Mouse (Mus musculus): ENCODE data around the gene Rpl41.
A peak's percentile ranks its signal among the peaks of the same experiment; 100 is the strongest.
"Not testable (repeated sequence)": the region's sequence is repeated elsewhere in the genome, so short reads cannot be mapped to it uniquely, and the experiment has no call there.

Gene Rpl41

GRCm38 (mm10) chr10:128556286-128556685 is 7.2 kb upstream of the Rpl41 start:
- DNase-seq (ENCODE audit: low spot score): no peak

GRCm38 (mm10) chr10:128555567-128555966 is 6.5 kb upstream of the Rpl41 start:
- not testable (repeated sequence) for DNase-seq (ENCODE audit: low spot score)

- DNase-seq (ENCODE audit: low spot score): not testable (repeated sequence)
Measured at GRCm38 (mm10) chr10:128550144-128550823, 1.2 kb upstream of the Rpl41 start.

- peak; percentile 11 for DNase-seq (ENCODE audit: low spot score)
Measured at GRCm38 (mm10) chr10:128549682-128550057, 565 bp upstream of the Rpl41 start.

- DNase-seq (ENCODE audit: low spot score): peak; percentile 18
Measured at GRCm38 (mm10) chr10:128548051-128548791, 884 bp downstream of the Rpl41 start.

- DNase-seq (ENCODE audit: low spot score): peak; percentile 94
Measured at GRCm38 (mm10) chr10:128547361-128548032, 1.6 kb downstream of the Rpl41 start, which contains the start of gene Zc3h10. Zc3h10 (minus strand) TSS chr10:128547774.

- no peak for DNase-seq (ENCODE audit: low spot score)
Measured at GRCm38 (mm10) chr10:128546787-128547186, 2.3 kb downstream of the Rpl41 start.

GRCm38 (mm10) chr10:128546361-128546760 is 2.7 kb downstream of the Rpl41 start:
- DNase-seq (ENCODE audit: low spot score): no peak

GRCm38 (mm10) chr10:128545570-128545898 is 3.6 kb downstream of the Rpl41 start:
- DNase-seq (ENCODE audit: low spot score): no peak

GRCm38 (mm10) chr10:128544674-128545569 is 4.2 kb downstream of the Rpl41 start:
- DNase-seq (ENCODE audit: low spot score): no peak

- no peak for DNase-seq (ENCODE audit: low spot score)
Measured at GRCm38 (mm10) chr10:128544151-128544657, 4.9 kb downstream of the Rpl41 start.

GRCm38 (mm10) chr10:128543100-128543499 is 6.0 kb downstream of the Rpl41 start:
- DNase-seq (ENCODE audit: low spot score): no peak

GRCm38 (mm10) chr10:128538340-128538870 is 10.7 kb downstream of the Rpl41 start:
- DNase-seq (ENCODE audit: low spot score): no peak

- DNase-seq (ENCODE audit: low spot score): peak; percentile 90
Measured at GRCm38 (mm10) chr10:128536266-128536940, 12.7 kb downstream of the Rpl41 start.

- DNase-seq (ENCODE audit: low spot score): no peak
Measured at GRCm38 (mm10) chr10:128535624-128536265, 13.4 kb downstream of the Rpl41 start.

- DNase-seq (ENCODE audit: low spot score): no peak
Measured at GRCm38 (mm10) chr10:128535206-128535605, 13.9 kb downstream of the Rpl41 start.

GRCm38 (mm10) chr10:128526366-128527356 is 22.4 kb downstream of the Rpl41 start:
- DNase-seq (ENCODE audit: low spot score): no peak

GRCm38 (mm10) chr10:128525671-128526308 is 23.3 kb downstream of the Rpl41 start, which contains the start of gene Esyt1:
Esyt1 (minus strand) TSS chr10:128525871.
- DNase-seq (ENCODE audit: low spot score): peak; percentile 95

Data from urinary bladder, postnatal 14 days (tissue).